Mouse (Mus musculus): ENCODE measurements at regions not wholly inside any gene's neighbourhood (a gene's known extent, or its start where the extent isn't known, plus 50 kb on each side); places are given as distances from the start of the nearest gene placed in this dataset.

DNA sequence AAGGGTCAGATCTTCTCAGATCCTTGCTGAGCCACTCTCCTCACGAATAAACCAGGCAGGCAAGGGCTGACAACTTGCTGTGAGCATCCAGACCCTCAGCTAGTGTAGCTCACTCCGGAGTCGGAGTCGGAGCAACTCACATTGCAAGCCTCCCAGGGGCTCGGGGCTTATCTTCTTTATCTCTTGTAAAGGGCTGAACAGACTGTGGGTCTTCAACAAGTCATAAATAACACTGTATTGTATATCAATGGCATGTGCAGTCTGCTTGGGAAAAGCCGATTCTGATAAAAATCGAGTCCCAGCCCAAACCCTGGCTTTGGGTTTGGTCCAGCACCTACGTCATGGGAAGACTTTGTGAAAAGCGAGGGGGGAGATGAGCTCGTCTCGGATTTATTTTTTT, 125.8 kb upstream of the Tbx3 start:
- Histone ChIP-seq H3K9ac (no peak overlapping the region), H3K36me3 (no peaks in the 10 kb centered on the region), H3K4me2 (replicated peaks) (no peak overlapping the region), H3K9me3 (no peaks in the 10 kb centered on the region), H3K4me3 (no peak overlapping the region), H3K27me3 (no peaks in the 10 kb centered on the region), H3K4me1 (peaks cover 3% of the 10 kb centered on the region; the same call in 1 of the 2 replicates), H3K27ac (no peak overlapping the region)
- no peak for ATAC-seq (ENCODE audit: insufficient number of reproducible peaks, insufficient read depth, low FRiP score, low TSS enrichment)
- 68% methylated on average over 11 of the region's 11 CpGs for WGBS

DNA sequence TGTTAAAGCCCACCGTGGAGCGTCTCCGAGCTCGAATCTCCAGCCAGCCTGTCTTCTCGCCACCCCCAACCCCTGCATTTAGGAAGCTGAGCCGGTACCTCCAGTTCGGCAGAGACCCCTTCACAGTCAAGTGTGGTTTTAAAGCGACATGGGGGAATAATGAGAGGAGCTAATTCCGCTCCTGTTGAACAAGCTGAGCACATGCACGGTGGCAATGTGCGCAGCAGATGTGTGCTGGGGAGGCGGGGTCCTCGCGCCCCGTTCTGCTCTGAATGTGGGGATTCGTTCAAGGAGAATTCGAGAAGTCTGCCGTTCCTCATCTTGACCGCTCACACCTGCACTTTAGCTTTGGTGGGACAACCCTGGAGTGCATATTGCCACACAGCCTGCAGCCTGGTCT, 123.4 kb upstream of the Tbx3 start:
- Histone ChIP-seq H3K27me3 (no peaks in the 10 kb centered on the region), H3K36me3 (no peaks in the 10 kb centered on the region), H3K9me3 (peaks cover 1% of the 10 kb centered on the region; the same call in 1 of the 2 replicates), H3K4me2 (replicated peaks) (0 out of 2 replicates have a peak overlapping the region, but pooled peaks have one; percentile 15), H3K4me1 (peaks cover 10% of the 10 kb centered on the region; the same call in 1 of the 2 replicates), H3K4me3 (no peak overlapping the region), H3K9ac (no peak overlapping the region), H3K27ac (no peak overlapping the region)
- 0 out of 2 replicates have a peak, but pooled peaks have one; percentile 16 for ATAC-seq (ENCODE audit: insufficient number of reproducible peaks, insufficient read depth, low FRiP score, low TSS enrichment)
- WGBS: 51% methylated on average over 19 of the region's 19 CpGs

DNA sequence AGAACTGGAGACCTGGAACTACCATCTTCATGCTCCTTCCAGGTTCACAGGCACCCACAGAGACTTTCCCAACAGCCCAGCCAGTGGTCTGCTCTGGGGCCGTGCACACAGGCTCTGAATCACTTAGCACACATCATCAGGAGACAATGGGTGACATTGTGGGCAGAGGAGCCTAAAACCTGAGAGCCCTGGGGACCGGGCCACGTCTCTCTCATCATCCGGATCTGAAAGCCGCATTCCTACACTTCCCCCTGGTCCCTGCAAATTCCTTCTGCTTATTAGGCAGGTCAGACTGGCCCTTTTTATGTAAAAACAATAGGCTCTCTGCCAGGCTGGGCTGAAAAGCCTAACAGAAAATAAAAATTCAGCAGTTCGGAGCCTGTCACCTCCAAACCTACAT, 119.6 kb upstream of the Tbx3 start:
- H3K27ac ChIP-seq: 0 out of 2 replicates have a peak overlapping the region, but pooled peaks have one; percentile 14
- ATAC-seq (ENCODE audit: insufficient number of reproducible peaks, insufficient read depth, low FRiP score, low TSS enrichment): no peak
- no peak overlapping the region for H3K4me2 ChIP-seq (replicated peaks)
- 6% methylated on average over 6 of the region's 6 CpGs for WGBS
- peaks cover 14% of the 10 kb centered on the region; the same call in 1 of the 2 replicates for H3K4me1 ChIP-seq
- no peaks in the 10 kb centered on the region for H3K36me3 ChIP-seq
- no peak overlapping the region for H3K9ac ChIP-seq
- peaks cover 7% of the 10 kb centered on the region for H3K9me3 ChIP-seq
- H3K27me3 ChIP-seq: no peaks in the 10 kb centered on the region
- no peak overlapping the region for H3K4me3 ChIP-seq

DNA sequence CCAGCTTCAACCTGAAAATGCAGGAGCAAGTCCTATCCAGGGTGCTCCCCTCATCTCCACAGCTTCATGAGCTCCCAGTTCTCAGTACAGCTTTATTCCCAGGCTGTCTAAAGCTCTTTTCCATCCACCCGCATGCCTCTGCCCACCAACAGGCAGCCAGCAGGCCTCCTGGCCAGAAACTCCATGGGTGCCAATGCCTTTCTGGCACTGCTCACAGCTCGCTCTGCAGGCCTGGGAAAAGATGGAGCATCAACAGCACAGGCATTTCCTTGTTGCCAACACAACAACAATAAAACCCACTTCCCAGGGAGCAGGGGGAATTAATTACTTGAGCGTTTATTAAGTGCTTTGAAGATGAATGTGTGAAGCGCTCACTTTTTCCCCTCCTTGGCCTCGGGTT, 117.0 kb upstream of the Tbx3 start:
- H3K4me2 ChIP-seq (replicated peaks): no peak overlapping the region
- H3K4me3 ChIP-seq: no peak overlapping the region
- H3K4me1 ChIP-seq: peaks cover 11% of the 10 kb centered on the region; the same call in 1 of the 2 replicates
- H3K9me3 ChIP-seq: peaks cover 7% of the 10 kb centered on the region
- WGBS: 46% methylated on average over 5 of the region's 5 CpGs
- no peak overlapping the region for H3K27ac ChIP-seq
- H3K27me3 ChIP-seq: no peaks in the 10 kb centered on the region
- no peak overlapping the region for H3K9ac ChIP-seq
- no peaks in the 10 kb centered on the region for H3K36me3 ChIP-seq
- no peak for ATAC-seq (ENCODE audit: insufficient number of reproducible peaks, insufficient read depth, low FRiP score, low TSS enrichment)

DNA sequence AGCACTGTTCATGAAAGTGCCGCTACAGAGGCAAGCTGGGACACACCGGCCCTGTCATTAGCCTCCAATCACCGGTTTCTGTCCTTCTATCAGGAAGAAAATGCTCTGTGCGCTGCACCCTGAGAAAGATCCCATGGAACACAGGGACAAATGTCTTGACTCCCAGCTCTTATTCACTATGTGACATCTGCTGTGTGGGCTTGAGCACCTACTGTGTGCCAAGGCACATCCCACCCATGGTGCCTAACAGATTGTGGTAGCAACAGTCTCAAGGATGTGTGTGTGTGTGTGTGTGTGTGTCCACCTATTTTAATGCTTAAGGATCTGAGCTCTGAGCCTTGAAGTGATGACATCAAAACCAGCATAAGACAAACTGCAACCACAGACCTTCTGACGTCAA, 113.4 kb upstream of the Tbx3 start:
- Histone ChIP-seq H3K9ac (no peak overlapping the region), H3K4me1 (0 out of 2 replicates have a peak, but pooled peaks cover 4% of the 10 kb centered on the region), H3K36me3 (no peaks in the 10 kb centered on the region), H3K9me3 (peaks cover 8% of the 10 kb centered on the region), H3K27me3 (no peaks in the 10 kb centered on the region), H3K4me3 (no peak overlapping the region), H3K27ac (no peak overlapping the region), H3K4me2 (replicated peaks) (no peak overlapping the region)
- ATAC-seq (ENCODE audit: insufficient number of reproducible peaks, insufficient read depth, low FRiP score, low TSS enrichment): no peak
- WGBS: 73% methylated on average over 5 of the region's 5 CpGs

DNA sequence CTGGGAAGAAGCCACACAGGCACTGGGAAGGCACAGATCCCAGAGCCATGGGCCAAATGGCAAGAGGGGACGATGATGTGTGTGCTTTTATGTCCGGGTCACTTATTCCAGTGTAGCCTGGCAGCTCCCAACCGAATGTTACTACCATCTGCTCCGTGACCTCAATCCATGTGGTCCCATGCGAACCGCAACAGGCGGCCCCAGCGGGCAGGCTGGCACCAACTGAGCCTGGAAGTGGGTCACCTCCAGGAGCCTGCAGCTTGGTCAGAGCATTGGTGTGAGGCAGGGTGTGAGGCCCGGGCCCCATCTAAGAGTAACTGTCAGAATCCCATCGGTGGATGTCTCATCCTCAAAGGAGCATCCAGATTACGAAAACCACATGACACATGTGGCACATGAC, 110.8 kb upstream of the Tbx3 start:
- Histone ChIP-seq H3K27me3 (peaks cover 12% of the 10 kb centered on the region; the same call in 1 of the 2 replicates), H3K9me3 (0 out of 2 replicates have a peak, but pooled peaks cover 2% of the 10 kb centered on the region), H3K36me3 (no peaks in the 10 kb centered on the region), H3K27ac (no peak overlapping the region), H3K4me1 (peaks cover 10% of the 10 kb centered on the region), H3K9ac (no peak overlapping the region), H3K4me2 (replicated peaks) (no peak overlapping the region), H3K4me3 (no peak overlapping the region)
- ATAC-seq (ENCODE audit: insufficient number of reproducible peaks, insufficient read depth, low FRiP score, low TSS enrichment): no peak
- WGBS: 92% methylated on average over 11 of the region's 11 CpGs

DNA sequence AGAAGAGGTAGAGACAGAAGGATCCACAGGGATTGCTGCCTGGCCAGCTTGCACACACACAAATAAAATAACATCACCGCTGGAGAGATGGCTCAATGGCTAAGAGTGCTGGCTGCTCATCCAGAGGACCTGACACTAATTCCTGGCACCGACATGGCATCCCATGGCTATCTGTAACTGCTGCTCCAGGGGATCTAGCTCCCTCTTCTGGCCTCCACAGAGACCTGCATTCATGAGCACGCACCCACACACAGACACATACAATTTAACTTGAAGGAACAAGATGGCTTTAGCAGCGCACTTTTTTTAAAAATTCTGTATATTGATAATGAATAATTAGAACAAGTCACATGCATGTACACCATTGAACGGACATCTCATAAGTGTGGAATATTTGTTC, 110.1 kb upstream of the Tbx3 start:
- H3K9ac ChIP-seq: no peak overlapping the region
- H3K9me3 ChIP-seq: 0 out of 2 replicates have a peak, but pooled peaks cover 2% of the 10 kb centered on the region
- H3K4me3 ChIP-seq: no peak overlapping the region
- 93% methylated on average over 5 of the region's 5 CpGs for WGBS
- peaks cover 12% of the 10 kb centered on the region; the same call in 1 of the 2 replicates for H3K27me3 ChIP-seq
- no peaks in the 10 kb centered on the region for H3K36me3 ChIP-seq
- H3K4me2 ChIP-seq (replicated peaks): no peak overlapping the region
- no peak for ATAC-seq (ENCODE audit: insufficient number of reproducible peaks, insufficient read depth, low FRiP score, low TSS enrichment)
- peaks cover 10% of the 10 kb centered on the region for H3K4me1 ChIP-seq
- no peak overlapping the region for H3K27ac ChIP-seq

DNA sequence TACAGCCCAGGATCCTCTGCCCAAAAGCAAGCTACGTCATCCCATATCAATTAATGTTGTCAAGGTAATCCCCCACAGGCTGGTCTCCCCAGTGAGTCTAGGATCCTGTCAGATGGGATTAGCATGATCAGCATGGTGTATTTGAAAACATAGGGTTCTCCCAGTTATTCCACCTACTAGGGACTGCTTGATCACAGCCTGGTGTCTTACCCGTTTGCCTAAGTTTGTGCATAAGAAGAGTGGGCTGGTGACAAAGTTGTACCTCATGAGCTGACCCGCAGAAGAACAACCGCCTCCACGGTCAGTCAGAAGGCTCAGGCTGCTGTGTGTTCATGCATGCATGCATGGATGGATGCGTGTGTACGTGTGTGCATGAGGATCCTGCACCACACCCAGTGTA, 108.9 kb upstream of the Tbx3 start:
- no peak overlapping the region for H3K9ac ChIP-seq
- no peaks in the 10 kb centered on the region for H3K36me3 ChIP-seq
- H3K4me2 ChIP-seq (replicated peaks): no peak overlapping the region
- ATAC-seq (ENCODE audit: insufficient number of reproducible peaks, insufficient read depth, low FRiP score, low TSS enrichment): no peak
- no peak overlapping the region for H3K4me3 ChIP-seq
- no peak overlapping the region for H3K27ac ChIP-seq
- WGBS: 87% methylated on average over 7 of the region's 7 CpGs
- peaks cover 12% of the 10 kb centered on the region; the same call in 1 of the 2 replicates for H3K27me3 ChIP-seq
- 0 out of 2 replicates have a peak, but pooled peaks cover 2% of the 10 kb centered on the region for H3K9me3 ChIP-seq
- H3K4me1 ChIP-seq: peaks cover 10% of the 10 kb centered on the region

DNA sequence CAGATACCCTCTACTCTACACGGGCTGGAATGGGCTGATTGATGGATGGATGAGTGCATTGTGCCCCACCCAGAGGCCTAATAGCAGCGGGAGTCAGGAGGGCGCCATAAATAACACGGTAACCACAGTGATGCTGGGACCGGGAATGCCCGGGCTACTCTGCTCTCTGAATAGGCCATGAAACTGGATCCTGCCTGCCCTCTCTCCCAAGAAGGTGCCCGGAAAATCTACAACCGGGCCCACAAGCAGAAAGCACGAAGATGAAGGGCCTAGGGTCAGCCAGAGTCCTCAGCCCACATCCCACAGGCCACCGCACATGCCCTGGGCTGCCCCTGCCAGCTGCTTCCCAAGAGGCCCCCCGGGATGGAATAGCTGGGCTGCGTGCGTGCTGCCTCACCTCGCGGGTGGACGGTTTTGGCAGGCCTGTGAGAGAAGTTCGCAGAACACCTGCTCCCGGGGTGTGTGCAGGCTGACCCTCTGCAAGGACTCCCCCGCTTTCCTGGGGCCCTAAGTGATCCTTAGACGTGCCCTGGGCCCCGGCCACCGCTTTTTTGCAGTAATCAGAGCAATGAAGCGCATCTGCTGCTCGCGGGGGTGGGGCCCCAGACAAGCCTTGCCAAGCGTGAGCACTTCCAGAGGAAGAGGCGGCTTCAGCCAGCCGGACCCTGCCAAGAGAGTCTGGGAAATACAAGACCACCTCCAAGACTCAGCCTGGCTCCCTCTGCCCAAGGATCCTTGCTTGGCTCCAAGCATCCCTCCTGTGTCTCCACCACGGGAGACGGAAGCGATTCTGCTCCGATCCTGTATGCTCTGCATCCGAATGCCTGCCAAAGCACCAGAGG, 106.7 kb upstream of the Tbx3 start:
- WGBS: 19% methylated on average over 33 of the region's 33 CpGs
- Histone ChIP-seq H3K36me3 (no peaks in the 10 kb centered on the region), H3K4me3 (no peak overlapping the region), H3K27me3 (peaks cover 12% of the 10 kb centered on the region; the same call in 1 of the 2 replicates), H3K4me2 (replicated peaks) (peak overlapping the region; percentile 30; the same call in 1 of the 2 replicates), H3K4me1 (peaks cover 10% of the 10 kb centered on the region), H3K27ac (no peak overlapping the region), H3K9me3 (0 out of 2 replicates have a peak, but pooled peaks cover 2% of the 10 kb centered on the region), H3K9ac (no peak overlapping the region)
- peak; percentile 69 for ATAC-seq (ENCODE audit: insufficient number of reproducible peaks, insufficient read depth, low FRiP score, low TSS enrichment)

DNA sequence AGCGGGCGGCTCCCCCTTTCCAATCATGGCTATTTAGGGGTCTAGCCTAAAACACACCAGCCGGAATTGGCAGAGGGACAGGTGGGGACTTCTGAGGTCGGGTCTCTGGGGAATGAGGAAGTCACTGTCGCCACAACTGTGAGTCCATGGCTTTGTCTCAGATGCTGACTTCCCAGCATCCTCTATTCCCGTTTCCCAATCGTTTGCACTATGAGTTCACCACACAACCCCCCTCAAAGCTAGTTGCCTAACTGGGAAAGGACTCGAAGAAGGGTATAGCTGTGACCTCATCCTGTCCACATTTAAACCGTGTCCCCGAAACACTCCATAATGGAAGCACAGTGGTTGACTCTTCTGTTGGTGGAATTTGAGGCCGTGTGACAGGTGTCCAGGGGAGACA, 102.8 kb upstream of the Tbx3 start:
- Histone ChIP-seq H3K9ac (no peak overlapping the region), H3K9me3 (peaks cover 5% of the 10 kb centered on the region; the same call in 1 of the 2 replicates), H3K4me2 (replicated peaks) (no peak overlapping the region), H3K27me3 (peaks cover 12% of the 10 kb centered on the region; the same call in 1 of the 2 replicates), H3K27ac (no peak overlapping the region), H3K4me3 (no peak overlapping the region), H3K4me1 (peaks cover 10% of the 10 kb centered on the region), H3K36me3 (0 out of 2 replicates have a peak, but pooled peaks cover 4% of the 10 kb centered on the region)
- ATAC-seq (ENCODE audit: insufficient number of reproducible peaks, insufficient read depth, low FRiP score, low TSS enrichment): no peak
- WGBS: 81% methylated on average over 11 of the region's 11 CpGs

DNA sequence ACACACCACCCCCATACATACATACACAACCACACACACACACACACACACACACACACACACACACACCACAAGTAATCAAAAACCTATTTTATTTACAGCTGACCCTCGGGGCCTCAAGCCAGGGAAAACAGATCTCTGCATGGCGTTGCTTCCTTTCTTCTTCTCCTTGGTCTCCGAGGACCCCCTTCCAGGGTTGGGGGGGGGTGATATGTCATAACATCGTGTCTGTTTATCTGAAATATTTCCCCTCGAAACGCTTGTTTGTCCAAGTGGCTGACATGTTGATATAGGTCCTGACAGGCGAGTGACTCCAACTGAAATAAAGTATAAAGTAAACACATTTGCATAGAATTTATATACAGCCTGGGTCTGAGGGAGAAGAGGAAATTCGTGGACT, 100.4 kb upstream of the Tbx3 start:
- Histone ChIP-seq H3K9me3 (peaks cover 8% of the 10 kb centered on the region; the same call in 1 of the 2 replicates), H3K36me3 (0 out of 2 replicates have a peak, but pooled peaks cover 4% of the 10 kb centered on the region), H3K4me2 (replicated peaks) (no peak overlapping the region), H3K27me3 (no peaks in the 10 kb centered on the region), H3K27ac (no peak overlapping the region), H3K9ac (no peak overlapping the region), H3K4me3 (no peak overlapping the region), H3K4me1 (no peaks in the 10 kb centered on the region)
- 49% methylated on average over 8 of the region's 8 CpGs for WGBS
- no peak for ATAC-seq (ENCODE audit: insufficient number of reproducible peaks, insufficient read depth, low FRiP score, low TSS enrichment)

DNA sequence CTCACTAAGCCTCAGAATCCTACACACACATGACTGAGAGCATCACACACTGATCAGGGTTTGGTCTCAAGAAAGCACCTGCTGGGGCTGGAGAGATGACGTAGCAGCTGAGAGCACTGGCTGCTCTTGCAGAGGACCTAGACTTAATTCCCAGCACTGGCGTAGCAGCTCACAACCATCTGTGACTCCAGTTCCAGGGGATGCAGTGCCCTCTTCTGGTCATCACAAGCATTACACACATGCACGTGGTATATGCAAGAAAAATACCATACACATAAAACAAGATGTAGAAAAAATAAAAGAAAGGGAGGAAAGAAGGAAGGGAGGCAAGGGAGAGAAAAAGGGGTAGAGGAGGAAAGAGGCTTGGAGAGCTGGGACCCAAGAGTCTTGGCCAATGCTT, 98.8 kb upstream of the Tbx3 start:
- H3K36me3 ChIP-seq: 0 out of 2 replicates have a peak, but pooled peaks cover 4% of the 10 kb centered on the region
- H3K4me3 ChIP-seq: no peak overlapping the region
- H3K9me3 ChIP-seq: peaks cover 8% of the 10 kb centered on the region; the same call in 1 of the 2 replicates
- ATAC-seq (ENCODE audit: insufficient number of reproducible peaks, insufficient read depth, low FRiP score, low TSS enrichment): no peak
- H3K27ac ChIP-seq: no peak overlapping the region
- 88% methylated on average over 3 of the region's 3 CpGs for WGBS
- no peak overlapping the region for H3K9ac ChIP-seq
- no peak overlapping the region for H3K4me2 ChIP-seq (replicated peaks)
- H3K4me1 ChIP-seq: no peaks in the 10 kb centered on the region
- no peaks in the 10 kb centered on the region for H3K27me3 ChIP-seq
